Mouse (Mus musculus) spleen, postnatal 36 days (tissue): ENCODE measurements around the gene Fam78b.

Experiments
- DNase-seq, 2 experiments: peaks; one replicate each; pipeline ENCODE4 v3.0.0; 2022; ENCODE audit warnings: low spot score in 2 of 2, mixed read lengths in 1 of 2

The Fam78b gene

GRCm38 (mm10) chr1:167032046-167032648, 30.9 kb downstream of the Fam78b start:
- DNase-seq: no peak

DNA sequence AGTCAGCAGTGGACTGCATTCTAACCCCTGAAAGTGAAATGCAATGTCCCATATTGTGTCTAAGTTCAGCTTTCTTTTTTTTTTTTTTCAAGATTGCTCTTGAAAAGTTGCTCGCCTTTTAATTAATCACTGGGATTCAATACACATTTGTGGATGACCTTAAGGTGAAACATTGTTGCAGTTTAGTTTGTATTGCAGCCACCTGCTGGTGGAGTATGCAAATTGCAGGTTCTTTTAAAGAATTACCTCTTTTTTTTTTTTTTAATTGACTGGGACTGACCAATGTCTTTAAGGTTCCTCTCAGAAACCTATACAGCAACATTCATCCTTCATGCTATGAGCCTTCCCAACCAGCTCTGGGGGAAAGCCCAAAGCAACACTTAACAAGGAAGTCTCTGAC, 33.2 kb downstream of the Fam78b start:
- DNase-seq: no peak

DNA sequence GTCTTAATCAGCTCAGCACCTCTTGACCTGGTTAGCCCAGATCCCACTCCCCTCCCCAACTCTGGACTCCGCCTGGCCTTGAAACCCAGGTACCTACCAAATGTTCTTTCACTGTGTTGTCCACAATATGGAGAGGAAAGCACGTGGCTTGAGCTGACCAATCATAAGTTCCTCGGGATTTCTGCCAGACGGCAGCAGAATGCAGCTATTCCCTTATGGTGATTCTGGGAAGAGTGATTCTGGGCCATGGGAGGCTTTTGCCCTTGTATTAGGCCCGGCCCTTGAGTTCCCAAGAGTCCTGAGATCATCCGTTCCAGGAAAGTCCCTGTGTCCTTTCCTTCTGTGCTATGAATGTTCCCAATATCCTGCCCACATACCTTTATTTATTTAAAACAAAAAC, 41.3 kb downstream of the Fam78b start:
- DNase-seq: no peak

GRCm38 (mm10) chr1:167046169-167046927, 45.1 kb downstream of the Fam78b start:
- DNase-seq: no peak

- DNase-seq: no peak
Observed at GRCm38 (mm10) chr1:167050859-167051258, 49.6 kb downstream of the Fam78b start.

GRCm38 (mm10) chr1:167054029-167054428, 52.8 kb downstream of the Fam78b start:
- no peak for DNase-seq

GRCm38 (mm10) chr1:167057543-167057942, 56.3 kb downstream of the Fam78b start:
- no peak for DNase-seq

DNA sequence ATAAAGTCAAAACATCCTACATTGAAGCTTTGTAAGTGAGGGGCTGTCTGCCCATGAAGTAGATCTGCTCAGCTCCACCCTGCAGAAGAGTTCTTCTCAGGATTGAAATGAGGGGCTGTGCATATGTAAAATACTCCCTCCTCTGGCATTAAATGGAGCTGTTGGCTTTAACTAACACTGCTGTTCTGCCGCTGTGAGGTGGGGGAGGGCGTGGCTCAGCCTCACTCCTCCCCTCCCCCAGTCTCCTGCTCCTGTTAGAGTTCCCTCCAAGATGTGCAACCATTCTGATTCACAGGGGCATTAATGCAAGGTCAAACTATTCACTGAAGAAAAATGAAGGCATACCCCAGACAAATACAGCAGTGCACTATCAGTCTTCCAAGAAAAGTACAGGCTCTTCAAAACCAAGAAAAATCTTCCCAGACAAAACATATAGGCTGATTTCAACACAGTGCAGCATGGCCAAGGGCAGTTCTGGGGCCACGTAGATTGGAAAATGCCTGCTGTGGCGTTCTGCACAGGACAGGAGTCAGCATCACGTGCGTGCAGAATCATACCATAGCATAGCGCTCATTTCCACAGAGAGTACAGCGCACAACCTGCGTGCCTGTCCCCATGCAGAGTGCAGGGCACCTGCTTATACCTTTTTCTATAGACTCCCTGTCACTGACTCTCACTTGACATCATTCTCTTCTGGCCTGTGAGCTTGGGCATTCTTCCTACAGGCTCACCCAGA, 58.5 kb downstream of the Fam78b start:
- no peak for DNase-seq

DNA sequence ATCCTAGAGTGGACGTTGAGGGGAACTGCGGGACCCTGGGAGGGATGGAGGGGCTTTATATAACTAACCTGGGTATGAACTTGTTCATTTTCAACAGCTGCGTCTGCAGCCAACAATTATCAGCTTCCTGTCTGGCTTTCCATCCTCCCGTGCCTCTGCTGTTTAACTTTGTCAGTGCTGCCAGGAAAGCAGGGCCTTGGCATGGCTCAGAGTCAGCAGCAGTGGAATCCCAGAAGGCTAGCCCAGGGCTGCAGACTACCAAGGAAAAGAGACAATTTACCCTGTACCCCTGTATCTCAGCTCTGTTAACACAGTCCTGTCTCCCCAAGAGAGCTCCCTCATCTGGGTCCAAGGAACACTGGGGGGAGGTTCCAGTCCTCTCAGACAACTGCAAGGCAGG, 62.8 kb downstream of the Fam78b start:
- no peak for DNase-seq

GRCm38 (mm10) chr1:167065541-167065940, 64.3 kb downstream of the Fam78b start:
- DNase-seq: no peak

DNA sequence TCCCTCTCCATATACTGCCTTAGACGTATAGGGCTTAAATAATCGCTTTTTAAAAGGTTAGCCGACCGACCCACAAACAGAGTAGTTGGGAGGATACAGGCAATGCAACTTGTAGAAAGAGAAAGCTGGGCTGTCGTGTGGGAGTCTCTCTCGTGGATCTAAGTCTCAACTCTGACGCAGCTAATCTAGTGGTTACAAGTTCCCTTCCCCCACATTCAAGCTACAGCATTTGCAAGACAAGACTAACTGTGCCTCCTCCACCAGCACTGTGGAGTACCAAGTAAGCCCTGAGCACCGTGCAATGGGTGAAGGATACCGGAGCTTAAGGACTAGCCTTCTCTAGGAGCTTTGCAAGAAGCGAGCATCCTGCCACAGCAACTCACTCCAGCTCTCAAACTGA, 64.8 kb downstream of the Fam78b start:
- no peak for DNase-seq

DNA sequence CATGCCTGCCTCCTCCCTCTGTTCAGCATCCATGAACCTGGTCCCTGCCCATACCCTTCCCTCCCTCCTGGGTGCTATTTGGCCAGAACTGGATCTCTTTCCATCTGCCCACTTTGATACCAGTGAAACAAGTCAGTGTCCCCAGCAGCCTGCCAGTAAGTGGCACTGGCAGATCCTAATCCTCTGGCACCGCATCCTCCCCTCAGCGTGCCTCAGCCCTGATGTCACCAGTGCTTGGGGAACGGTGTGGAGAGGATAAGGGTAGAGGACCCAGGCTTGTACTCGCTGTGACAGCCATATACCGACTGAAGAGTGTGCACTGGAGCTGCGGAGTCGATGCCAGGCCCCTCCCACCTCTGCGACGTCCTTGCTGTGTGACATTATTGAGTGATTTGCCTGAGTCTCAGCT, 65.7 kb downstream of the Fam78b start:
- no peak for DNase-seq

DNA sequence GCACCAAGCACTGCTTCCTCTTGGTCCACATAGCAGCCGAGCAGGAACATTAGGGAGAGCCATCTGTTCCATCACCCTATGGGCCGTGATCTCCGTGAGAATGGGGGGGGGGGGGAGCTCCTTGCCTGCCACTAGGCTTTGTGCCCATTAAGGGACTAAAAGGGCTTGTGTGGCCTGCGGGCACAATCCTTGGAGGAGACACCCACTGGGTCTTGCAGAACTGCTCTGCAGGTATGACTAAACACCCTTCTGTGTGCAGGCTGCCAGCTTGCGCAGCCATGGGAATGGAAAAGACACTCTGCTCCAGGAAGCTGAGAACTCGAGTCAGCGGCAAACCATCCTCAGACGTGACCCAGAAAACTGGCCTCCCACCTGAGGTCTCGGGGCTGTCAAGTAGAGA, 68.5 kb downstream of the Fam78b start:
- DNase-seq: no peak

GRCm38 (mm10) chr1:167070306-167070705, 69.1 kb downstream of the Fam78b start:
- no peak for DNase-seq

GRCm38 (mm10) chr1:167075726-167076125, 74.5 kb downstream of the Fam78b start:
- DNase-seq: no peak

GRCm38 (mm10) chr1:167079476-167079875, 78.3 kb downstream of the Fam78b start:
- no peak for DNase-seq

DNA sequence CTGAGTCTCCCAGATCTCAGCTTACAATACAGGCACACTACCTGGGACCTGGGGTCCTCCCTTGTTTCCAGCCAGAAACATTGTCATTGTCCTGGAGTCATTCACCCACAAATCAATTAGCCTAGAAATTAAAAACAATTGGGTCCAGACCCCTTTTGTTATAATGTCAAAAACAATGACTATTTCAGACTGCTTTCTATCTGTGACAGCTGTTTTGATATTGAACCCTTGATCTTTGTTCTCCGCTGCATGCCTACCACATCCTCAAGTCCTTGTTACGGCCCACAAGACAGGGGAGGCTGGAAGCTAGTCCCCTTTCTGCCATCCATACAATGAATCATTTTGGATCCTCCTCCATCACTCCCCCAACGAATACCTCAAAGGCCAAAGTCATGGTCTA, 80.7 kb downstream of the Fam78b start:
- no peak for DNase-seq

GRCm38 (mm10) chr1:167082506-167083100, 81.4 kb downstream of the Fam78b start:
- no peak for DNase-seq

GRCm38 (mm10) chr1:167083181-167083580, 82.0 kb downstream of the Fam78b start:
- no peak for DNase-seq

DNA sequence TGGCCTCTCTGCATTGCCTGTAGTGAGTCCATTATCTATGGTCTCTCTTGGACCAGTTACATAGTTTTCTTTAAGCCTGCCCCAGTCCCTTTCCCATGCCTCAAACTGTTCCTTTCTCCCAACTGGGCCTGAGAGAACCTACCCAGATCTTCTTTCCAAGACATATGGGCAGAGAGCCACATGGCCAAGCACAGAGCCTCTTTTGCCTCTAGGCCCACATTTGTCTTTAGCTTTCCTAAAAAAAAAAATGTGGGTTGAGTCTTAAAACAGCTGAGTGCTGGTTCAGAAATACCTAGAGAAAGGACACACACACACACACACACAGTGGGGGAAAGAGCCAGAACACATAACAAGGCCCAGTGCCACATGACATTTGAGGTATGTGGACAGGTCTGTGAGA, 83.1 kb downstream of the Fam78b start:
- DNase-seq: no peak

DNA sequence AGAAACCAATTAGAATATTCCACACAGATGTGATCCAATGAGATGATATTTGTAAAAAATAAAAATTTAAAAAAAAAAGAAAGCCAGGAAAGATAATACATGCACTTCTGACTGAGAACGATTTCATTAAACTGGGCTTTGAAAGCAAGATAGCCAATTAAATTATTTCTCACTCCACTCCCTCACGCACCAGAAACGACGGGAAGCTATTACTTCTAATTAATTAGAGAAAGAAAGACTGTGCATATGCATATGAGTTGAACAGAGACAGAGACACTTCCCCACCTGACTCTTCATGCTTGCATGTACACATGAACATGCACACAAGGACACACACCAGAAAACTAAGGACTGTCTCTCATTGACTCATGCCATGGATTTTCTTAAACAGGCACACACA, 84.2 kb downstream of the Fam78b start:
- DNase-seq: no peak

GRCm38 (mm10) chr1:167090466-167090865, 89.2 kb downstream of the Fam78b start:
- DNase-seq: no peak

DNA sequence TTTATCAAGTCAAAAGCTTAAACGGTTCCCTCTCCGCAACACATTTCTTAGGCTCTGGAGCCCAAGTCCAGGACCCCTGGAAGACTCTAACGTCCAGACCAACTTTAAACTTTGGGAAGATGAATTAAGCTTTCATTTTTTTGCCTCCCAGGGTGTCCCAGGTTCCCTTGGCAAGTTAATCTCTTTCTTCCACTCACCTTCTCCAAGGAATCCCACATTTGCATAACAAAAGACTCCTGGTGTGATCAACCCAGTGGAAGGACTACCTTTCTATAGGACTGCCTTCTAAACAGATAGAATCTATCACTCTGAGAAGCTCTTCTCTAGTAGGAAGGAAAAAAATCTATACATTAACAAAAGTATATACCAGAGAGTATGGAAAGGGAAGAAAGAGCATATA, 92.3 kb downstream of the Fam78b start:
- DNase-seq: no peak
